Mouse (Mus musculus): Measurements from ENCODE around the gene Atg13.

GRCm38 (mm10) chr2:91749811-91750261, 39.5 kb upstream of the Atg13 start:
- no peak for TF ChIP-seq CTCF (IDR thresholded peaks at IDR 0.05; ENCODE audit: low read depth)
- TF ChIP-seq EP300 (IDR thresholded peaks at IDR 0.05; ENCODE audit: low read depth) = no peak
